Mouse (Mus musculus) CD4-positive, CD25-positive, alpha-beta regulatory T cell (primary cell): ENCODE results near the gene Foxc2. TPM values are rescaled to one million over a fixed set of nuclear protein-coding genes. Genes with fewer than 3 reads are reported as not detected.

Source experiments
- polyA plus RNA-seq: library from polyadenylated mRNA; unstranded; fragments of 100-300 nt; shearing (Covaris generic); gene quantifications from one replicate; pipeline ENCODE4 v1.2.1, GENCODE M21; 2017

Gene Foxc2
- polyA plus RNA-seq, result 0.17 TPM

DNA sequence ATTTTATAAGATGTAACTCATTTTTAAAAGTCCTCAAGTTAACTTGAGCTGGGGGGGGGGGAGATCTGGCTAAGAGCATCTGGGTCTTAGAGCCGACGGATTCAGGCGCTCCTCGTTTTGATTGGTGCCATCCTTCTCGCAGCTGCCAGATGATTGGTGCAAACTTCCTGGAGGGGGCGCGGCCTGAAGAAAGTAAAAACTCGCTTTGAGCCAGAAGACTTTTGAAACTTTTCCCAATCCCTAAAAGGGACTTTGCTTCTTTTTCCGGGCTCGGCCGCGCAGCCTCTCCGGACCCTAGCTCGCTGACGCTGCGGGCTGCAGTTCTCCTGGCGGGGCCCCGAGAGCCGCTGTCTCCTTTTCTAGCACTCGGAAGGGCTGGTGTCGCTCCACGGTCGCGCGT, at the start of gene Foxc2:
TSS of gene Foxc2 (plus strand) at position 224 of the 400 bp plus-strand sequence.

DNA sequence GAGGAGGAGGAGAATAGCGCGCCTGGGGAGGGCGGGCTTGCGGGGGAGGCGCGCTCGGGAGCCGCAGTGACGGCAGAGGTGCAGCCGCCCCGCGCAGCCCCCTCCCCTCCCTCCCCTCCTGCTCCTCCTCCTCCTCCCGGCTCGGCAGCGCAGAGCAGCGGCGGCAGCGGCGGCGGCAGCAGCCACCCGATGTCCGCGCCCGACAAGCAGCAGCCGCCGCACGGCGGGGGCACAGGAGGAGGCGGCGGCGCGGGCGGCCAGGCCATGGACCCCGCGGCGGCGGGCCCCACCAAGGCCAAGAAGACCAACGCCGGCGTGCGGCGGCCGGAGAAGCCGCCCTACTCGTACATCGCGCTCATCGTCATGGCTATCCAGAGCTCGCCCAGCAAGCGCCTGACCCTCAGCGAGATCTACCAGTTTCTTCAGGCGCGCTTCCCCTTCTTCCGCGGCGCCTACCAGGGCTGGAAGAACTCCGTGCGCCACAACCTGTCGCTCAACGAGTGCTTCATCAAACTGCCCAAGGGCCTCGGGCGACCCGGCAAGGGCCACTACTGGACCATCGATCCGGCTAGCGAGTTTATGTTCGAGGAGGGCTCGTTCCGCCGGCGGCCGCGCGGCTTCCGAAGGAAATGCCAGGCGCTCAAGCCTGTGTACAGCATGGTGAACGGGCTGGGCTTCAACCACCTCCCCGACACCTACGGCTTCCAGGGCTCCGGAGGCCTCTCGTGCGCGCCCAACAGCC, 31.6 kb upstream of the Foxc2 start, which contains the start of gene Foxf1:
TSS of gene Foxf1 (plus strand) at position 177 of the 742 bp plus-strand sequence.

DNA sequence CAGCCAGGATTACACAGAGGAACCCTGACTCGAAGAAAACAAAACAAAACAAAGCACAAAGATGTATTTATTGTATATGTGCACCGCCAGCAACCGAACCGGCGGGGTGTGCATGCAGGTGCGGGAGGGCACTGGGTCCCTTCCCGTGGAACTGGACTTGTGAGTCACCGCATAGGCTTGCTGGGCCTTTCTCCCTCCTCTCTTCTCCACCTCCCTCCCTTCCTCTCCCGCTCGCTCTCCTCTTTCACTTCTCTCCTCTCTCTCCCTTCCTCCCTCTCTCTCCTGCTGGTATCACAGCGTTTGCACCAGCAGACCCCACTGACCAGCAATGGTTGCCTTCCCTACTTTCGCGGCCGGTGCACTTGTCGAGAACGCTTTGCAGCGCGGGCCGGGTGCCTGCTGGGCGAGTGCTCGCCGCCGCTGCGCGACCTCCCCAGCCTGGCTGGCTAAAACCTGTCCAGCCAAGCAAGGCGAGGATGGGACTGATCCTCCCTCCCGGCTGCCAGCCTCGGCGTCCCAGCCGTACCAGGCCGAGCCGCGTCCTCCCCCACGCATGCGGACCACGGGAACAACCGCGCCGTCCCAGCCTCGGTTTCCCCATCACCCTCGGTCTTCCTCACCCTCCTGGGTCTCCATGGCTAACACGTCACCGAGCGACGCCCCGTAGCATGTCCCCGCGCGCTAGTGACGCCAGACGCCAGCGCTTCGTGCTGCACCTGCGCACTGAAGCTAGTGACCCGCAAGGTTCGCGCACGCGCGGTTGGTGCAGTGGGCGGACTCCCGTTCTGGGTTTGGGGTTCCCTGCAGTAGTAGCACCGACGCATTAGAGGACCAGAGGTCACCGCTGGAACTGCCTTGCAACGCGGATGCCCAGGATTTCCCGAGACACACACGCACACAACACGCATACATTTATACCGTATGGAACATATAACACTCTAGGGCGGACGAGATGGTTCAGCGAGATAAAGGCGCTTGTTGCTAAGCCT, 8.0 kb upstream of the Foxc2 start, which contains the start of gene Mthfsd:
TSS of gene Mthfsd (minus strand) at position 725 of the 989 bp plus-strand sequence.

DNA sequence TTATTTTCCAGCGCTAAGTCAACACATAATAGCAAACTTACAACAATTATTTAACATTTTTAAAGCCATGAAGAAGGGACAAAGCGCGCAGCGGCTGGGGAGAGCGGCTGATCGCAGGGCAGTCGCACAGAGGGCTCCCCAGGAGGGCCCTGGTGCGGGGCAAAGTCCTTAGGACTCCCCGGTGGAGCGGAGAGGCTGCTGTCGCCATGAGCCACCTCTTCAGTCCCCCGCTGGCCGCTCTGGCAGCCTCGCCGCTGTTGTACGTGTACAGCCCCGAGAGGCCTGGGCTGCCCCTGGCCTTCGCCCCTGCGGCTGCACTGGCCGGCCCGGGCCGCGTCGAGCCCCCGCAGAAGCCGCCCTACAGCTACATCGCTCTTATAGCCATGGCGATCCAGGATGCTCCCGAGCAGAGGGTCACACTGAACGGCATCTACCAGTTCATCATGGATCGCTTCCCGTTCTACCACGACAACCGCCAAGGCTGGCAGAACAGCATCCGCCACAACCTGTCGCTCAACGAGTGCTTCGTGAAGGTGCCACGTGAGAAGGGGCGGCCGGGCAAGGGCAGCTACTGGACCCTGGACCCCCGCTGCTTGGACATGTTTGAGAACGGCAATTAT, 11.9 kb downstream of the Foxc2 start, which contains the start of gene Foxl1:
TSS of gene Foxl1 (plus strand) at position 185 of the 620 bp plus-strand sequence.

Other genes with a start within 250 kb of the Foxc2 start
- not detected for gene Foxf1, start 31.8 kb upstream of the Foxc2 start, polyA plus RNA-seq
- gene Mthfsd, start 7.8 kb upstream of the Foxc2 start, polyA plus RNA-seq, result 44.5 TPM
- not detected for gene Foxl1, start 11.8 kb downstream of the Foxc2 start, polyA plus RNA-seq